Mouse (Mus musculus) cerebellum, adult 2 months (tissue): Measurements from ENCODE around the gene Rtl1. TPM values are rescaled to one million over a fixed set of nuclear protein-coding genes. Genes with fewer than 3 reads are reported as not detected.

Experiments
- DNase-seq, 2 experiments: peaks; one replicate each; pipeline ENCODE4 v3.0.0; 2021
- H3K27ac ChIP-seq: fragments of 200-500 bp; 2 replicates; pipeline ENCODE4 v1.5.1; 2012; ENCODE audit warnings: low read length, control low read depth, inconsistent platforms; ENCODE audit not compliant: insufficient read depth
- H3K27me3 ChIP-seq: fragments of 200-500 bp; 2 replicates; pipeline ENCODE4 v1.6.1; 2012; ENCODE audit warnings: inconsistent platforms, mild to moderate bottlenecking, low read length, moderate library complexity; ENCODE audit not compliant: control insufficient read depth, insufficient read depth
- H3K4me1 ChIP-seq: fragments of 200-500 bp; 2 replicates; pipeline ENCODE4 v1.6.1; 2011; ENCODE audit warnings: low read length; ENCODE audit not compliant: control insufficient read depth, insufficient read depth
- H3K4me3 ChIP-seq: fragments of 200-500 bp; replicated peaks from 2 replicates; pipeline ENCODE3; 2011; ENCODE audit warnings: mild to moderate bottlenecking, low read depth, low read length, control low read depth; ENCODE audit not compliant: insufficient read depth
- CTCF ChIP-seq: fragments of 200-500 bp; IDR thresholded peaks from 2 replicates; pipeline ENCODE4 v1.5.1; 2011; ENCODE audit warnings: low read depth, mild to moderate bottlenecking, control low read depth, low read length, moderate library complexity, borderline replicate concordance; ENCODE audit not compliant: insufficient read depth
- POLR2A ChIP-seq: fragments of 200-500 bp; IDR thresholded peaks from 2 replicates; pipeline ENCODE4 v1.6.1; 2011; ENCODE audit warnings: low read length, control low read depth, borderline replicate concordance; ENCODE audit not compliant: insufficient read depth
- WGBS: fragments of 180-500 bp; shearing (Covaris S2); methylation state at CpG from one replicate; pipeline ENCODE4 v1.1.7; 2018; 5-methylcytosine and 5-hydroxymethylcytosine counted together
- polyA plus RNA-seq: library from polyadenylated mRNA; depleted of rRNA; stranded (reverse); fragments of >200 nt; gene quantifications from 2 replicates; pipeline ENCODE4 v1.2.3, GENCODE M21; 2012

Rtl1 gene
- polyA plus RNA-seq, 1 experiment: 0.67 TPM

DNA sequence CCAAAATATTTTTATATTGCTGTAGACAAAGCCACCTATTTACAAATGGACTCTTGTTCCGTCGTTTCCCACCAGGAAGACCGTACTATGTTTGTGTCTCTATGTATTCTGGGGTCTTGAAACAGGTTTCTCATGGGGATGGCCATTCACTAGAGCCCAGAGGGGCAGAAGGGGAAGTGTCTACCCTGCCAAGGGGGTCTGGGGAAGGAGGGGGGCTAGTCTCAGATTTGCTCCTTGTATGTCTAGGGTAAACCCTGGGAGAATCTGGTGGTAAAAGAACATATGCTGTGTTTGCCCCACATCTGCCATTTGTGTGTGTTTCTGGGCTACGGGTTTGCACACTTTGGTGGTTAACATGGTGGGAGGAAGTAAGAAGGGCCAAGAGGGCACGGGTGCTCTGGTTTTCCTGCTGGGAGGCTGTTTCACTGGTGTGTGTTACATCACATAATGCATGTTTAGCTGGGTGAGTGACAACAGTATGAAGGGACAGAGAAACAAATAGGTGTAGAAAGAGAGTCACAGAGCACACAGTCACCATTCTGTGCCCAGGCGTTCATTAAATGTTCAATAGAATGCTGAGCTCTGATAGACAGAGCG, 41.1 kb downstream of the Rtl1 start:
- no peaks in the 10 kb centered on the region for H3K27me3 ChIP-seq
- 83% methylated on average over 7 of the region's 7 CpGs for WGBS
- no peak overlapping the region for H3K4me3 ChIP-seq
- TF ChIP-seq POLR2A (no peak), CTCF (no peak)
- no peak for DNase-seq
- no peaks in the 10 kb centered on the region for H3K4me1 ChIP-seq
- no peak overlapping the region for H3K27ac ChIP-seq

GRCm38 (mm10) chr12:109558226-109558824, 41.8 kb downstream of the Rtl1 start:
- H3K4me3 ChIP-seq: no peak overlapping the region
- no peaks in the 10 kb centered on the region for H3K4me1 ChIP-seq
- H3K27me3 ChIP-seq: no peaks in the 10 kb centered on the region
- 37% methylated on average over 12 of the region's 12 CpGs for WGBS
- no peak overlapping the region for H3K27ac ChIP-seq
- DNase-seq: no peak
- TF ChIP-seq POLR2A (no peak), CTCF (no peak)

DNA sequence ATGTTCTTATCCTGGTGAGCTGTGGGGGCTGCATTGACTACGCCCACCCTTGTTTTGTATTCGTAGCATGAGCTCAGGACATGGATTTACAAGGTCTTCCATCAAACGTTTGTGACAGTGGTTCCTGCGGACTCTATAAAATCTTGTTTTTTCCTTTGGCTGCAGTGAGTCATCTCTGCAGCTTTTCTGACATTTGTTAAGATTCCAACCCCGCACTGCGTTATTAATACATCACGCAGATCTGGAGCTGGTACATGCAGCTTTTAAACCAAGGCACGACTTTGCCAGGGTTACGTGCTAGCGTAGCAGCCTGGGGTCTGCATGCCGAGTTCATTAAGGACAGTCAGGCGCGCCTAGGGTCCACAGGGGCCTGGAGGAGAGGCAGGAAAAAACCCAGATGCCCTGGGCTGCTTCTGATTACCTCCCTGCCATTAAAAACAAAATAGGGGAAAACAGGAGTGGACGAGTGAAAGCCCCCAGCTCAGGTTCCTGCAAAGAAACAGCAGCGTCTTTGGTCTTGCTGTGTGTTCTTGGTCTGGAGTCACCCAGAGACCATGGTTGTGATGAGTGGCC, 44.2 kb downstream of the Rtl1 start:
- no peak for DNase-seq
- WGBS: 65% methylated on average over 15 of the region's 15 CpGs
- Histone ChIP-seq H3K27ac (no peak overlapping the region), H3K4me1 (no peaks in the 10 kb centered on the region), H3K4me3 (no peak overlapping the region), H3K27me3 (no peaks in the 10 kb centered on the region)
- TF ChIP-seq CTCF (no peak), POLR2A (no peak)

DNA sequence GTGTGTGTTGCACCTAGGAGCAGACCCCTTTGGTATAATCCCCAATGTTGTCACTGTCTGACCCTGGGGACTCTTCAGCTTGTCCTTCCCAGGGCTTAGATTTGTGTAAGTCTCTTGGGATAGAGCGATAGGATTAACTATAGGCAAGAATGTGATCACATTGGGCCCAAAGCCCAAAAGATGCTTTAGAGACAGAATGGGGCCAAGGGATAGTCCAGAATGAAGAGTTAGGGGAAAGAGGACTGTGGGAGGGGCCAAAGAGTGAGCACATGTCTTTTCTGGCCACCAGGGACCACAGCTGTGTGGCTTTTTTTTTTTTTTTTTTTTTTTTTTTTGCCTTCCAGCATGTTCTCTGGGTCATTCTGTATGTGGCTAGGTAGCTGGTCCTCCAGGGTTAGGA, 46.6 kb downstream of the Rtl1 start:
- Histone ChIP-seq H3K4me3 (no peak overlapping the region), H3K27ac (no peak overlapping the region), H3K4me1 (no peaks in the 10 kb centered on the region), H3K27me3 (no peaks in the 10 kb centered on the region)
- TF ChIP-seq POLR2A (no peak), CTCF (no peak)
- no peak for DNase-seq
- WGBS: 58% methylated on average over 1 of the region's 1 CpGs

- TF ChIP-seq CTCF (no peak), POLR2A (no peak)
- Histone ChIP-seq H3K4me1 (no peaks in the 10 kb centered on the region), H3K27ac (no peak overlapping the region), H3K27me3 (no peaks in the 10 kb centered on the region), H3K4me3 (no peak overlapping the region)
- WGBS: 53% methylated on average over 18 of the region's 18 CpGs
- no peak for DNase-seq
Observed at GRCm38 (mm10) chr12:109552754-109553525, 47.2 kb downstream of the Rtl1 start.

DNA sequence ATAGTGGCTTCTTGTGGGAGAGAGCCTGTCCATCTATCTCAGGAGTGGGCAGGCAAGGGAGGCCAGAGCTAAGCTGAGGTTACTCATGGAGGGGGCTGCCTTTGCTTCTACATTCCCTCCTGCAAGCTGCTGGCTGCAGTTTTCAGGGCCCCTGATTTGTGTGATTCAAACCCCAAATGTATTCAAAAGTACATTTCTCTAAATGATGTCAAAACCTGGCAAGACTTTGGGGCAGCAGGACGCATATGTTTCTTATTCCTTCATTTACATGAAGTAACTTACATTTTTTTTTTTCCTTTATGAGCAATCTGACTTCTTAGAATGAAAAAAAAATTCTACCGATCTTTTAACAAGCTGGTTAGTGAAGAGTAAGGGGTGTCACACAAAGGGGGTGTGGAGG, 48.4 kb downstream of the Rtl1 start:
- no peak overlapping the region for H3K27ac ChIP-seq
- no peaks in the 10 kb centered on the region for H3K4me1 ChIP-seq
- H3K4me3 ChIP-seq: no peak overlapping the region
- H3K27me3 ChIP-seq: 0 out of 2 replicates have a peak, but pooled peaks cover 1% of the 10 kb centered on the region
- DNase-seq: no peak
- WGBS: 82% methylated on average over 2 of the region's 2 CpGs
- TF ChIP-seq CTCF (no peak), POLR2A (no peak)

DNA sequence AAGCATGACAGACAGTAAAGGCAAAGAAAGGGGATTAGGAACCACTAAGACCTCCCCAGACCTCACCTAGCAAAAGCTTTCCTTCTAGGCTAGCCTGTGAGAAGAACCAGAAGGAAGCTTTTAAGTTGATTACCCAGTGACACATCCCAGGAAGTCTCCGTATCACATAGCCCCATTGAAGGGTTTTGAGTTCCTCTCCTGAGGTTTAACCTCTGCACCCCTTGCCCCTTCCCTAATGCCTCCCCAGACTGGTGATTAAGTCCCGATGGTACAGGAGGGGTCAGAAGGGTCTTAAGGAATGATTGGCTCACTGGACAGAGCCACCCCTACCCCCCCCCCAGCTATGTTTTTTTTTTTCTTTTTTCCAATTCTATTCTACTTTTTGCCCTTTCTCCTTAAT, 53.0 kb downstream of the Rtl1 start:
- H3K4me1 ChIP-seq: no peaks in the 10 kb centered on the region
- TF ChIP-seq POLR2A: no peak
- TF ChIP-seq CTCF: no peak
- WGBS: 67% methylated on average over 2 of the region's 2 CpGs
- no peak overlapping the region for H3K4me3 ChIP-seq
- 0 out of 2 replicates have a peak, but pooled peaks cover 1% of the 10 kb centered on the region for H3K27me3 ChIP-seq
- H3K27ac ChIP-seq: no peak overlapping the region
- DNase-seq: no peak
